Mouse (Mus musculus) embryonic fibroblast, embryonic 13.5 days (primary cell): Measurements from ENCODE around the gene Nfib.

Experiments
- CTCF ChIP-seq: IDR thresholded peaks from 2 replicates; pipeline ENCODE4 v1.5.1; 2011; ENCODE audit warnings: mild to moderate bottlenecking, control low read depth, low read length, moderate library complexity, borderline replicate concordance; ENCODE audit not compliant: insufficient read depth
- POLR2A ChIP-seq: IDR thresholded peaks from 2 replicates; pipeline ENCODE4 v1.6.1; 2011; ENCODE audit warnings: low read depth, mild to moderate bottlenecking, control low read depth, low read length, moderate library complexity

DNA sequence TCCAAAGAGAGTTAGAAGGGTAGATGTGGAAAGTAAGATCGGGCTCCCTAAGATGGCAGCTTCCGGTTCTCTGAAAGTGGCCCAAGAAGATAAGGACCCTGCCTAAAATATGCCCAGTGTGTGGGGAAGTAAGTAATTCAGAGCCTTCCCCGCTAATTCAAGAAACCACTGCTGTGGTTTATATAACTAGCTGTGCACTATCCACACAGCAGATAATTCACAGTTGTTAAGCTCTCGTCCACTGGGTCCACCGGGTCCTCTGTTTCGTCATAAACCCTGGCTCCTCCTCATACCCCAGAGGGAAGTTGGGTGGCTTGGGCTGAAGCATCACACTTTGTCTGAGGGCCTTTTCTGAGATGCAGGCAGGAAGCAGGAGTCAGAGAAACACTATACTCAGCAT lies 19.5 kb downstream of the Nfib start:
- no peak for TF ChIP-seq POLR2A
- TF ChIP-seq CTCF: no peak
